Mouse (Mus musculus) heart, embryonic 16.5 days (tissue): Measurements from ENCODE around the gene Palld. TPM values are rescaled to one million over a fixed set of nuclear protein-coding genes. Genes with fewer than 3 reads are reported as not detected.

ENCODE experiments used
- ATAC-seq: fragments of 200-750 bp; cut with Nextera tagmentation; replicated peaks from 2 replicates; pipeline ENCODE4 v1.8.0; 2017; ENCODE audit warnings: moderate number of reproducible peaks; ENCODE audit not compliant: insufficient read depth, low FRiP score; ENCODE audit errors: extremely low read depth
- H3K27ac ChIP-seq: fragments of 300-500 bp; sonication (generic); 2 replicates; pipeline ENCODE4 v1.5.1; 2014; ENCODE audit warnings: mild to moderate bottlenecking, low read length, control low read depth, moderate library complexity
- H3K27me3 ChIP-seq: fragments of 300-500 bp; sonication (generic); 2 replicates; pipeline ENCODE4 v1.6.1; 2014; ENCODE audit warnings: low read length, mixed read lengths; ENCODE audit not compliant: control insufficient read depth, insufficient read depth
- H3K36me3 ChIP-seq: fragments of 300-500 bp; sonication (generic); 2 replicates; pipeline ENCODE4 v1.6.1; 2014; ENCODE audit not compliant: control insufficient read depth, insufficient read depth
- H3K4me1 ChIP-seq: fragments of 300-500 bp; sonication (generic); 2 replicates; pipeline ENCODE4 v1.6.1; 2014; ENCODE audit warnings: low read length, mixed read lengths; ENCODE audit not compliant: control insufficient read depth, insufficient read depth
- H3K4me2 ChIP-seq: fragments of 300-500 bp; sonication (generic); 2 replicates; pipeline ENCODE4 v1.6.1; 2014; ENCODE audit warnings: low read depth, mild to moderate bottlenecking, control low read depth, low read length
- H3K4me3 ChIP-seq: fragments of 300-500 bp; sonication (generic); 2 replicates; pipeline ENCODE4 v1.5.1; 2014; ENCODE audit warnings: mild to moderate bottlenecking, control low read depth, low read length
- H3K9ac ChIP-seq: fragments of 300-500 bp; sonication (generic); 2 replicates; pipeline ENCODE4 v1.6.1; 2014; ENCODE audit warnings: low read length, control low read depth
- H3K9me3 ChIP-seq: fragments of 300-500 bp; sonication (generic); replicated peaks from 2 replicates; pipeline ENCODE4 v1.6.1; 2016; ENCODE audit warnings: low read length; ENCODE audit not compliant: control insufficient read depth
- WGBS: fragments of 180-500 bp; shearing (Covaris S2); extraction: QIAGEN DNeasy Blood & Tissue Kit; methylation state at CpG from one replicate; pipeline ENCODE4 v1.1.7; 2014; 5-methylcytosine and 5-hydroxymethylcytosine counted together
- polyA plus RNA-seq: library from polyadenylated mRNA; unstranded; fragments of >200 nt; fragmentation: Nextera tagmentation; extraction: Ambion mirVana; gene quantifications from 2 replicates; pipeline ENCODE4 v1.2.1, GENCODE M21; 2015

Palld gene
- polyA plus RNA-seq, 1 experiment from 2014 or later: 190 TPM

DNA sequence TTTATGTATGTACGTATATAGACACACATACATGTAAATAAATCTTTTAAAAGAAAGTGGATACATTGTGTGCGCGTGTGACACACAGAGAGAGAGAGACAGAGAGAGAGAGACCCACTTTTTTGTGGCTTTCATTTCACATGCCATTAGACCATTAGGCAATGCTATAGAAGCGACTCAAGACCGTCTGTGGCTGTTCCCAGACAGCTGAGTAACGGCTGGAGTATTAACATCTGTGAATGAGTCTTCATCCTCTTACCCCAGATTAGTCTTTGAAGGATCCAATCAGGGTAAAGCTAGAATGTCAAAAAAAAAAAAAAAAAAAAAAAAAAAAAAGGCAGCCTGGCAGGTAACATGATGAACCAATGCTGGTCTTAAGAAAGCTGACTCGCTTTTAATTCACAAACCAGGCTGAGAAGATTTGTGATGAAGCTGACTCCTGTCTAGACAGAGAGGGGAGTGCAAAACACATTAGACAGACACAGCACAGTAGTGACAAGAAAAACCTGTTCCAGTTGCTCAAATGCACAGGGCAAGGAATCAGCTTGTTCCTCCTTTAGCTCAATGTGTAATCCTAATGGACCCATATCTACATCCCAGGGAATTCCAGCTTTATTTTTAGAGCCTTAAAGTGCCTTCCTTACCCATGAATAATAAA lies 204.6 kb downstream of the Palld start:
- H3K27ac ChIP-seq: peak overlapping the region; percentile 76
- ATAC-seq: 0 out of 2 replicates have a peak, but pooled peaks have one; percentile 24
- 75% methylated on average over 7 of the region's 7 CpGs for WGBS

DNA sequence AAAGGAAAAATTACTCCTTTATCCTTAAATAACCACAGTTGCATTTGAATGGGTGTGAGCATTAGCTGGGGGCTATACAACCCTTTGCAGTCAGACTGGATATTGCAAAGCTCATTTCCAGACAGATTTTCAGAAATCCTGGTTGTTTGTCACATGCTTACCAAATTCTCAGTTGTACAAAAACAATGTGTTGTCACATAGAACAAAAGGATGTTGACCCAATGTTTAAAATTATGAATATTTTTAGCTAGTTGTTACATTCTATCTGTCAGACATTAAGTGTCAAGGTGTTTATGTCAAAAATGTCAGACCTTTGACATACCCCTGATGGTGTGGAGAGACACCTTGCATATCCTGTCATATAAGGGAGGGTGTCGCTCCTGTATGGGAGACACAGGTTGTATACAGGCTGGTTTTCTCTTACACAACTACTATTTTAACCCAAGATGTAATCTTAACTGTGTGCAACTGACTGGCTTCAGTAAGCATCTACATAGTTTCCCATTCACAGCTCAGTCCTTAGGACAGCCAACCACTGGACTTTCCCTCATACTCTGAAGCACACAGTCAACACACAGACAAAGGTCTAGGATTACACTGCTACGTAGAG lies 205.5 kb downstream of the Palld start:
- 81% methylated on average over 2 of the region's 2 CpGs for WGBS
- Histone ChIP-seq H3K9ac (no peak overlapping the region), H3K4me3 (no peak overlapping the region), H3K36me3 (peaks cover 21% of the 10 kb centered on the region), H3K27me3 (no peaks in the 10 kb centered on the region), H3K4me2 (no peak overlapping the region), H3K9me3 (no peaks in the 10 kb centered on the region), H3K4me1 (peaks cover 14% of the 10 kb centered on the region), H3K27ac (0 out of 2 replicates have a peak overlapping the region, but pooled peaks have one; percentile 4)
- ATAC-seq: no peak

More for the DNA sequence above, 204.6 kb downstream of the Palld start:
- H3K4me3 ChIP-seq: no peak overlapping the region
- no peaks in the 10 kb centered on the region for H3K27me3 ChIP-seq
- H3K4me1 ChIP-seq: peaks cover 14% of the 10 kb centered on the region
- no peak overlapping the region; the same call in 1 of the 2 replicates for H3K4me2 ChIP-seq
- no peaks in the 10 kb centered on the region for H3K9me3 ChIP-seq
- no peak overlapping the region for H3K9ac ChIP-seq
- peaks cover 29% of the 10 kb centered on the region for H3K36me3 ChIP-seq

DNA sequence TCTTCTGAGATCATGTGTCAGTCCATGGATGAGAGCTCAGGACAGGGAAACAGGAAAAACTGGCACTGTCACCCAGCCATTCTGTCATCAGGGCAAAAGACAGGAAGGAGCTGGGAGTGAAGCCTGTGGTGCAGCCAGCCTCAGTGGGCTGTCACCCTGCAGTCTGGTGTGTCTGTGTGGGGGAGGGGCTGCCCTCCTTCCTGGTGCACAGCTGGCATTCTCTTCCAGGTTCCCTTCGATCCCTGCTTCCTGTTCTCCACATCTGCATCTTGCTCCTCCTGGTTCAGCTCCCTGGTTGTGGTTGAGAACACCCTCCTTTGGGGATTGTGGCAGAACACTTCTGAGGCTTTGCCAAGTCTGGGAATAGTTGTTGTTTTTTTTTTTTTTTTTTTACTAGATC lies 207.1 kb downstream of the Palld start:
- no peak overlapping the region for H3K9ac ChIP-seq
- 20% methylated on average over 1 of the region's 1 CpGs for WGBS
- no peak for ATAC-seq
- H3K9me3 ChIP-seq: no peaks in the 10 kb centered on the region
- no peak overlapping the region for H3K4me3 ChIP-seq
- H3K4me1 ChIP-seq: peaks cover 14% of the 10 kb centered on the region
- peaks cover 8% of the 10 kb centered on the region for H3K36me3 ChIP-seq
- H3K4me2 ChIP-seq: no peak overlapping the region
- H3K27me3 ChIP-seq: no peaks in the 10 kb centered on the region
- H3K27ac ChIP-seq: no peak overlapping the region

DNA sequence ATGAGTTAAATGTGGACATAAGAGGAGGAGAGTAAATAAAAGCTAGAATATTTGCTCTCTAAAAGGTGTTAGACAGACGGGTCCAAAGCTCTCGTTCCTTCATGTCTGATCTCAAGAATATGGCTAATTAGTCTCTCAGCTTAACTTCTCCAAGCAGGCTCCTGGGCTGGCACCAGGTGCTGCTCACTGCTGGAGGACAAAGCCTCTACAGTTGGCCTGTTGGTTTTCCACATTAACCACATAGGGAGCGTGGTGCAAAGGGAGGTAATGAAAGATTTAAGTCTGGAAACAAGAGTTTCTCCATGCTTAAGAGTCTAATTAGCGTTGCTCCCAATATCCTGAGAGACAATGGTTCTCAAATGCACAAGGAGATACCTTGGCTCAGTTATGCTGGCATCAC lies 209.6 kb downstream of the Palld start:
- 78% methylated on average over 4 of the region's 4 CpGs for WGBS
- Histone ChIP-seq H3K9me3 (no peaks in the 10 kb centered on the region), H3K4me3 (no peak overlapping the region), H3K27me3 (no peaks in the 10 kb centered on the region), H3K4me2 (no peak overlapping the region), H3K36me3 (peaks cover 9% of the 10 kb centered on the region), H3K9ac (no peak overlapping the region), H3K4me1 (peaks cover 5% of the 10 kb centered on the region), H3K27ac (no peak overlapping the region)
- no peak for ATAC-seq

DNA sequence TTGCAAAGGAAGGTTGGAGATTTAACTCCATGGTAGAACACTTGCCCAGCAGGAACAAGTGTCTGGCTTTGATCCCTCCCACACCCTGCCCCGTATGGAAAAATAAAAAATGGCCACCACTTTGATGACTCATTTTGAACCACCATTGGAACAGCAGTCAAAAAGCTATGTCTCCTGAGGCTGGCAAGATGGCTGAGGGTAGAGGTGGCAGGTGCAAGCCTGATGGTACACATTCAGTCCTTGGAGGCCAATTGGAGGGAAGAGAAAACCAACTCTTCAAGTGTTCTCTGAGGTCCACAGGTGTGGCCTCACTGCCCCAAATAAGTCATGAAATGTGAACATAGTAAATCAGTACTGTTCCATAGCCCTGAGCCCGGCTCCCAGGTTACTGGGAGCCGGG lies 210.4 kb downstream of the Palld start:
- no peaks in the 10 kb centered on the region for H3K27me3 ChIP-seq
- H3K4me1 ChIP-seq: peaks cover 2% of the 10 kb centered on the region
- no peaks in the 10 kb centered on the region for H3K9me3 ChIP-seq
- no peak overlapping the region for H3K4me3 ChIP-seq
- H3K36me3 ChIP-seq: peaks cover 9% of the 10 kb centered on the region
- no peak overlapping the region for H3K27ac ChIP-seq
- 90% methylated on average over 3 of the region's 3 CpGs for WGBS
- no peak overlapping the region for H3K9ac ChIP-seq
- no peak for ATAC-seq
- H3K4me2 ChIP-seq: no peak overlapping the region

DNA sequence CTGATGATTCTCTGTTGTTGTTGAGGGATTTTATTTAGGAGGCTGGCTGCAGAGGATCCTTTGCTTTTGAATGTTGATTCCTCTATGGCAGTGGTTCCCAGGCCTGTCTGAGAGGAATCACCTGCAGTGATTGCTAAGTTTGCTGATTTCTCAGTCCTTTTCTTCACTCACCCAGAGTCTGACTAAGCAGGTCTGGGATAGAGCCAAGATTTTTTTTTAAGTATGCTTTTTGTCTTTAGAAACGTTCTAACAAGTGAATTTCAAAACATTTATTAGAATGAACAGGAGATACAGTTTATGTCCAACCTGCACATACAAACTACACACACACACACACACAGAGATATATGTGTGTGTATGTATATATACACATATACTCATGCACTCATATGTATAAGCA lies 211.1 kb downstream of the Palld start:
- no peak overlapping the region for H3K4me2 ChIP-seq
- no peaks in the 10 kb centered on the region for H3K9me3 ChIP-seq
- 26% methylated on average over 1 of the region's 1 CpGs for WGBS
- H3K4me1 ChIP-seq: peaks cover 2% of the 10 kb centered on the region; the same call in 1 of the 2 replicates
- no peak for ATAC-seq
- H3K27ac ChIP-seq: no peak overlapping the region
- no peaks in the 10 kb centered on the region for H3K27me3 ChIP-seq
- peaks cover 7% of the 10 kb centered on the region for H3K36me3 ChIP-seq
- no peak overlapping the region for H3K9ac ChIP-seq
- H3K4me3 ChIP-seq: no peak overlapping the region

DNA sequence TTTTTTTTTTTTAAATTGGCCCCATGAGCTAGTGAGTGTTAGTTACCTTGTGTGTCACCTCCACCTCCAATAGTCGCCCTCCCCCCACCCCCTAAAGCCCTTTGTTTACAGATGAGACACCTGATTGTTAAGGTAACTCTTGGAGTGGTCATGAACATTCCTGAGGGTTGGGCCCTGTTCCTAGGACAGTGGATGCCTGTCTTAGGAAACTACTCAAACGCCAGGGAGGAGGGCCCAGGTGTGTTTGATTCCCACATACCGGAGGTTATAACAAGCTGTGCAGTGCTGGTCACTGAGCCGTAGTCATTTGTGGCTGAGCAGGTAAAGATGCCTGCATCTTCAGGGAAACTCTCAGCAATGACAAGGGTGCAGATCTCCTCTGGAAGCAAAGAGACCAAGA lies 215.4 kb downstream of the Palld start:
- Histone ChIP-seq H3K9me3 (no peaks in the 10 kb centered on the region), H3K27me3 (no peaks in the 10 kb centered on the region), H3K4me3 (no peak overlapping the region), H3K27ac (no peak overlapping the region), H3K9ac (no peak overlapping the region), H3K4me1 (peaks cover 17% of the 10 kb centered on the region), H3K36me3 (peaks cover 17% of the 10 kb centered on the region), H3K4me2 (no peak overlapping the region)
- ATAC-seq: no peak
- WGBS: 71% methylated on average over 4 of the region's 4 CpGs

DNA sequence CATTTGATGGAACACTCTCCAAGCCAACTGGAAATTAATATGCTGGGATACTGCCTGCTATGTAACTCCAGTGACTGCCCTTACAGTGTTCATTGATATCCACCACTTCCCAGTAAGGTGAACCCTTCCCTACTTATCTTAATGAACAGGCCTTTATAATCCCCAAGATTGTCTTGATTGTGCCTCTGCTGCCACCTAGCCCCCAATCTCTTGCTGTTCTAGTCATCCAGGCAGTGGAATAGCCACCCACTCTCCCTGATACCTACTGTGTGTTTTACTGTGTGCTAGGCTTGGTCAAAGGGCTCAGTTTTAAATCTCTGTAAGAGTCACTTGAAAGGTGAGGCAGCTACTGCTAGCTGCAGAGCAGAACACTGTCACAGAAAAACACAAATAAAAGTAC lies 216.2 kb downstream of the Palld start:
- no peaks in the 10 kb centered on the region for H3K27me3 ChIP-seq
- H3K9me3 ChIP-seq: no peaks in the 10 kb centered on the region
- no peak overlapping the region for H3K27ac ChIP-seq
- H3K36me3 ChIP-seq: peaks cover 17% of the 10 kb centered on the region
- H3K4me1 ChIP-seq: peaks cover 21% of the 10 kb centered on the region
- no peak for ATAC-seq
- H3K4me2 ChIP-seq: no peak overlapping the region
- no peak overlapping the region for H3K9ac ChIP-seq
- H3K4me3 ChIP-seq: no peak overlapping the region

DNA sequence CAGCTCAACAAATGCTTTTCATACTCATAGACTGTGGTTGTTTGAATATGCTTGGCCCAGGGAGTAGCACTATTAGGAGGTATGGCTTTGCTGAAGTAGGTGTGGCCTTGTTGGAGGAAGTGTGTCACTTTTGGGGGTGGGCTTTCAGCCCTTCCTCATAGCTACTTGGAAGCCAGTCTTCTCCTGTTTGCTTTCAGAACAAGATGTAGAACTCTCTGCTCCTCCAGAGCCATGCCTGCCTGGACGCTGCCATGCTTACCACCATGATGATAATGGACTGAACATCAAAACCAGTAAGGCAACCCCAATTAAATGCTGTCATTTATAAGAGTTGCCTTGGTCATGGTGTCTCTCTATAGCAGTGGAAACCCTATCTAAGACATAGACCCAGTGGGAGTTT lies 217.2 kb downstream of the Palld start:
- Histone ChIP-seq H3K27me3 (no peaks in the 10 kb centered on the region), H3K9ac (no peak overlapping the region), H3K9me3 (no peaks in the 10 kb centered on the region), H3K4me1 (peaks cover 26% of the 10 kb centered on the region), H3K4me3 (no peak overlapping the region), H3K27ac (no peak overlapping the region), H3K4me2 (no peak overlapping the region), H3K36me3 (peaks cover 17% of the 10 kb centered on the region)
- no peak for ATAC-seq
- 91% methylated on average over 1 of the region's 1 CpGs for WGBS
